Mouse (Mus musculus): Measurements from ENCODE around the gene 1700011M02Rik. TPM values are rescaled to one million over a fixed set of nuclear protein-coding genes. Genes with fewer than 3 reads are reported as not detected.
"Not testable (repeated sequence)": the region's sequence is repeated elsewhere in the genome, so short reads cannot be mapped to it uniquely, and the experiment has no call there.

1700011M02Rik gene
- not detected in 2 replicates for total RNA-seq (2012; rRNA removed)
- not detected in 2 replicates for total RNA-seq (2014; rRNA removed)
- polyA plus RNA-seq (2012; ENCODE audit: insufficient read length, low read depth) = not detected in 2 replicates

DNA sequence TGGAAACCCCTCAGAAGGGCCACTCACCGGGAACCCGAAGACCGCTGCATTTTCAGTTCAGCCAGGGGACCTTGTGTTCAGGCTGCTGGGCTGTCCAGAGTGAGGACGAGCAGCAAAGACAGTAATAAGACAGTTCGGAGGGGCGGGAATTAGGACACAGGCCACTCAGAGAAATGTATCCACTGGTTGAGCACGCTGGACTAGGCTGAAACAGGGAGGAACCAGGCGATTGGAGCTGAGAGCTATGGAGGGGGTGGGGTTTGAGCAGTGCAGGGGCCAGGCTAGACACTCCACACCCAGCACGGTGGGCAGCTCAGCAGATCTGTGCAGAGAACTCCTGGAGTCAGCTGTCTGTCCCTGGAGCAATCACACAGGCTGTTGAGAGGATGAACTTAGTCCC, at the start of gene 1700011M02Rik, which contains the start of gene Dmrtc1a:
TSS of gene 1700011M02Rik (plus strand) at position 319 of the 400 bp plus-strand sequence.
TSS of gene Dmrtc1a (minus strand) at position 101 of the 400 bp plus-strand sequence.
- H3K9ac ChIP-seq (ENCODE audit: insufficient read depth, low read depth); H3K9me3 ChIP-seq (replicated peaks; ENCODE audit: low read length); H3K4me1 ChIP-seq (ENCODE audit: control insufficient read depth in 1 of 2, insufficient read depth in 2 of 2); H3K4me3 ChIP-seq (replicated peaks in 1 of 3; ENCODE audit: low read depth in 2 of 3, low read length in 2 of 3, poor library complexity in 1 of 3); dilution Hi-C loops (cut with MboI; ENCODE audit: extremely low pct_ligation_motif_present, extremely low pct_unique_long_range_greater_than_20kb, low sequenced_read_pairs); H3K27ac ChIP-seq (ENCODE audit: insufficient read depth, low read depth); H3K79me2 ChIP-seq (replicated peaks; ENCODE audit: control insufficient read depth, extremely low read depth, insufficient read depth, poor library complexity, severe bottlenecking); H3K27me3 ChIP-seq (replicated peaks); DNase-seq (ENCODE audit: extremely low read depth); H3K36me3 ChIP-seq (replicated peaks in 1 of 2; ENCODE audit: control insufficient read depth in 1 of 2, insufficient read depth in 1 of 2, low read length in 1 of 2); in situ Hi-C loops (cut with MboI; ENCODE audit: low pct_ligation_motif_present, low pct_unique_long_range_greater_than_20kb, low sequenced_read_pairs); H3K4me2 ChIP-seq (ENCODE audit: insufficient read depth, low read depth, poor library complexity, severe bottlenecking): not testable (repeated sequence)

- H3K27ac ChIP-seq (ENCODE audit: insufficient read depth, low read depth) = no peak within 1 kb of the TSS
- no peaks in the 10 kb centered on the region for H3K36me3 ChIP-seq (replicated peaks in 1 of 2; ENCODE audit: control insufficient read depth in 1 of 2, insufficient read depth in 1 of 2, low read length in 1 of 2)
- in situ Hi-C loops (cut with MboI; ENCODE audit: low pct_ligation_motif_present, low pct_unique_long_range_greater_than_20kb, low sequenced_read_pairs) = no loop called here
- H3K9ac ChIP-seq (ENCODE audit: insufficient read depth, low read depth) = no peak within 1 kb of the TSS
- no peaks in the 10 kb centered on the region for H3K9me3 ChIP-seq (replicated peaks; ENCODE audit: low read length)
- no peak for TF ChIP-seq ZMIZ1 (IDR thresholded peaks at IDR 0.05; ENCODE audit: low read depth, low read length)
- TF ChIP-seq CTCF (conservative IDR thresholded peaks at IDR 0.05 in 1 of 2, IDR thresholded peaks at IDR 0.05 in 1 of 2; ENCODE audit: low read depth in 2 of 2, low read length in 2 of 2) = 0 out of 4 replicates have a peak, but pooled peaks of 1 of the 2 experiments have one; percentile 3
- no peaks in the 10 kb centered on the region for H3K4me1 ChIP-seq (ENCODE audit: control insufficient read depth in 1 of 2, insufficient read depth in 2 of 2)
- H3K4me2 ChIP-seq (ENCODE audit: insufficient read depth, low read depth, poor library complexity, severe bottlenecking) = no peak within 1 kb of the TSS
- dilution Hi-C loops (cut with MboI; ENCODE audit: extremely low pct_ligation_motif_present, extremely low pct_unique_long_range_greater_than_20kb, low sequenced_read_pairs) = no loop called here
- DNase-seq (ENCODE audit: extremely low read depth) = no peak
- H3K79me2 ChIP-seq (replicated peaks; ENCODE audit: control insufficient read depth, extremely low read depth, insufficient read depth, poor library complexity, severe bottlenecking) = no peaks in the 10 kb centered on the region
- H3K4me3 ChIP-seq (replicated peaks in 1 of 3; ENCODE audit: low read depth in 2 of 3, low read length in 2 of 3, poor library complexity in 1 of 3) = no peak within 1 kb of the TSS
- H3K27me3 ChIP-seq (replicated peaks) = no peaks in the 10 kb centered on the region
Measured at GRCm38 (mm10) chrX:102867871-102868270, 40.8 kb upstream of the 1700011M02Rik start, which contains the start of gene 1700031F05Rik. TSS of gene 1700031F05Rik (minus strand) at chrX:102867971.

DNA sequence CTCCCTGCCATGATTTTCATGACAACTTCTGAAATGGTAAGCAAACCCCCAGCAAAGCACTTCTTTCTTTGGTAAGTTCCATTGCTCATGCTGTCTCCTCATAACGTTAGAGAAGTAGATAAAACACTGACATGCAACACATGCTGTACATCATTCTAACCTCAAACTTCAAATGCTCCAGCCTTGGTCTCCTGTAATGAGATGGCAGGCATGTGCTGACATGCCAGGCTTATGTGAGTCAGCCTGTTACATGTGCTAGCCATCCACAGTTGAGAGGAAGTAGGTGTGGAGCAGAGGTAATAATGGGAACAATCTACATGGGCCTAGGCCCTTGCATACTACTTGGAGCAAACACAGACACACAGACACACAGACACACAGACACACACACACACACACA, 6.1 kb downstream of the 1700011M02Rik start:
- H3K4me1 ChIP-seq (ENCODE audit: control insufficient read depth in 1 of 2, insufficient read depth in 2 of 2); in situ Hi-C loops (cut with MboI; ENCODE audit: low pct_ligation_motif_present, low pct_unique_long_range_greater_than_20kb, low sequenced_read_pairs); H3K79me2 ChIP-seq (replicated peaks; ENCODE audit: control insufficient read depth, extremely low read depth, insufficient read depth, poor library complexity, severe bottlenecking); H3K27me3 ChIP-seq (replicated peaks); dilution Hi-C loops (cut with MboI; ENCODE audit: extremely low pct_ligation_motif_present, extremely low pct_unique_long_range_greater_than_20kb, low sequenced_read_pairs); H3K9ac ChIP-seq (ENCODE audit: insufficient read depth, low read depth); H3K4me3 ChIP-seq (replicated peaks in 1 of 3; ENCODE audit: low read depth in 2 of 3, low read length in 2 of 3, poor library complexity in 1 of 3); H3K4me2 ChIP-seq (ENCODE audit: insufficient read depth, low read depth, poor library complexity, severe bottlenecking); H3K27ac ChIP-seq (ENCODE audit: insufficient read depth, low read depth); H3K9me3 ChIP-seq (replicated peaks; ENCODE audit: low read length); H3K36me3 ChIP-seq (replicated peaks in 1 of 2; ENCODE audit: control insufficient read depth in 1 of 2, insufficient read depth in 1 of 2, low read length in 1 of 2): not testable (repeated sequence)
- peak; percentile 0 for DNase-seq (ENCODE audit: extremely low read depth)
- TF ChIP-seq EP300 (IDR thresholded peaks at IDR 0.05; ENCODE audit: low read length) = peak; percentile 30
- TF ChIP-seq CHD1 (IDR thresholded peaks at IDR 0.05; ENCODE audit: low read depth, low read length) = peak; percentile 86; the same call in 1 of the 2 replicates
- TF ChIP-seq IRF4 (IDR thresholded peaks at IDR 0.05; ENCODE audit: low read depth, low read length) = peak; percentile 62
- peak; percentile 15; the same call in 1 of the 2 replicates for TF ChIP-seq JUN (IDR thresholded peaks at IDR 0.05; ENCODE audit: insufficient read depth, low read depth, low read length)
- peak; percentile 28; the same call in 1 of the 2 replicates for TF ChIP-seq MAX (IDR thresholded peaks at IDR 0.05; ENCODE audit: low read length)
- TF ChIP-seq BHLHE40 (IDR thresholded peaks at IDR 0.05; ENCODE audit: low read depth, low read length) = peak; percentile 32; the same call in 1 of the 2 replicates

All from CH12.LX (cell line).